Mouse (Mus musculus): ENCODE measurements around the gene Slc11a1.

Slc11a1 gene

DNA sequence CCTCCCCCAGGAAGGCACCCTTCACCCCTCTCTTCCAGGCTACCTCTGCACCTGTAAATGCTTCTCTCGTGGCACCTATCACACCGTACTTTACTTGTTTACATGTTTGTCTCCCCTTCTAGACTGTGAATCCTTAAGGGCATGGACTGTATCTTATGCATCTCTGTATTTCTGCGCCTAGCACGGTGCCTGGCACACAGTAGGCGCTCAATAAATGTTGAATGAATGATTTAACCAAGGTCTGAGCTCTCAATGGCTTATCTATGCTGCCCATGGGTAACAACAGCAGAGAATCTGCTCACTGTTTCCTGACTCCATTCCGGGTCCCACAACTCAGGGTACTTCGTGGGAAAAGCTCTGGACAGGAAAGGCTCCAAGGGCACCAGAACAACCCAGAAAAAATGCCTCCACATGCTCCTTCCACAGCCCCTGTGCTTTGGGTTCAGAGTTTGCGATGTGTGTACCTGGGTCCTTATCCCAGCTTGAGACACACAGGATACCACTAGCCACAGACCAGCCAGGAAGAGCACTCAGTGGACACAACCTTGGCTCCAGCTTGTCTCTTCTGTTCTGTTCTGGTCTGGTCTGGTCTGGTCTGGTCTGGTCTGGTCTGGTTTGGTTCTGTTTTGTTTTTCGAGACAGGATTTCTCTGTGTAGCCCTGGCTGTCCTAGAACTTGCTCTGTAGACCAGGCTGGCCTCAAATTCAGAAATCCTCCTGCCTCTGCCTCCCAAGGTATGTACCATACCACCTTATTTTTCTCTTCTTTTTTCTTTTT, 21.4 kb upstream of the Slc11a1 start:
- no peak for DNase-seq (ENCODE audit: low read depth, low spot score)

DNA sequence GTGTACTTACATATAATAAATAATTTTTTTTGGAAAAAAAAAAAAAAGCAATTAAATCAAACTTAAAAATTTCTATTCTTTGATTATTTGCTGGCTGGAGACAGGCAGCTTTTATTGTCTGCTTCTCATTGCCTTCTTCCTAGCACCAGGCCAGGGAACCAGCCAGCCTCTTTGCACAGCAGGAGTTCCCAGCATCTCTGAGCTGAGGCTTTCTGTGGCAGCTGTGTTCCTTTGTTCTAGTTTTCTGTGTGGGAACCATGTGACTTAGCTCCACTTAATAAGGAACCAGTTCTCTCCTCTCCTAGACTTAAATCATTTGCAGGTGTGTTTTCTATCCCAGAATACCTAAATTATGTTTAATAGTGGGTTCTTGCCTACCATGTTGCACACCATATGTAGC, 17.5 kb upstream of the Slc11a1 start:
- DNase-seq (ENCODE audit: low read depth, low spot score): no peak

- DNase-seq (ENCODE audit: low read depth, low spot score): no peak
These were observed 15.0 kb upstream of the Slc11a1 start for GRCm38 (mm10) chr1:74359952-74360517.

DNA sequence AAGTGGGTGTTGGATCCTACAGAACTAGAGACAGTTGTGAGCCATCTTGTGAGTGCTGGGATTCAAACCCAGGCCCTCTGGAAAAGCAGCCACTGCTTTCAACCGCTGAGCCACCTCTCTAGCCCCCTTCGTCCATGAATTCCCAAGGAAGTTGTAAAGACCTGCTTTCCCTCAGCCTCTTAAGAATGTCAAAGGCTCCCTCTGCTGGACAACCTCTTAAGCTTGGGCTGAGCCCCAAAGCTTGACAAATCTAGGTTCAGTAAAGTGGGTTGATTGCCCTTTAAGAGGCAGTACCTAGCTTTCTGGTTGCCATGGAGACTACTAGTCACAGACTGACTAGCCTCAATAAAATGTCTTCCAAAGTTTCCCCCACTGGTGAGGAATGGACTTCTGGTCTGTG, 13.2 kb upstream of the Slc11a1 start, which contains the start of gene Catip:
Catip (plus strand) TSS at position 297 of the 400 bp plus-strand sequence.
- DNase-seq (ENCODE audit: low read depth, low spot score): peak; percentile 75

DNA sequence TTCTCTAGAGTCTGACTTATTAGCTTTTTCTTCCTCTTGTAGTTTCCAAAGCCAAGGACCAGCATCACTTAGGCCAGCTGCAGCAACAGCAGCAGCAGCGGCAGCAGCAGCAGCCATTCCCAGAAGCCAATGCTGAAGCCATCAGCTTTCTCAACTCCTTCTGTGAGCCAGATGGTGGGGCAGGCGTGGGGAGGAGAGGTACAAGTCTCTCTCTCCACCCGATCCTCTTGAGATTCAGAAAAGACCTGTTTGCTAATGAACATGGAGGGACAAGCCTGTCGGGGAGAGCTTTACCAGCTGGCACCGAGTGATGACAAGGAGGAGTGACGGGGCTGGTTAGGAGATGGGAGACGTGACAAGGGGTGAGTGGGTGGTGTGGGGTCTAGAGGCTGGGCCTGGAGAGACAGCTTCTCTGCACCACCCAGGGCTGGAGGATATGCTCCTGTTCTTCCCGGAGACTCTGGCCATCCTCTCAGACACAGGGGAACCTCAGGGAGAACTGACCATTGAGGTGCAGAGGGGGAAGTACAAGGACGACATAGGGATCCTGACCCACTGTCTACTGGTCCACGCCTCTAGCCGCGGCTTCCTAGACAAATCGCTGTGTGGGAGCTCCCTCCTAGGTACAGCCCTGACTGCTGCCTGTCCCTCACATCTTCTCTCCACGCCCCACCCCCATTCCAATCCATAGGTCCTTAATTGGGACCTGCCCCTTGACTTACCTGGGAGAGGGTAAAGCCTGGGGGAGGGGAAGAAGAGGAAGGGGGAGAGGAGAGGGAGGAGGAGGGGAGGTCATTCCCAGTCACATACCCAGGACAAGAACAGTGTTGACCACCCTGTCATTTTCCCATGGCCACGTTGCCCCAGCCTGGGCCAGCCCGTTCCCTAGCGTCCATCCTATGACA, 12.4 kb upstream of the Slc11a1 start:
- DNase-seq (ENCODE audit: low read depth, low spot score): no peak

DNA sequence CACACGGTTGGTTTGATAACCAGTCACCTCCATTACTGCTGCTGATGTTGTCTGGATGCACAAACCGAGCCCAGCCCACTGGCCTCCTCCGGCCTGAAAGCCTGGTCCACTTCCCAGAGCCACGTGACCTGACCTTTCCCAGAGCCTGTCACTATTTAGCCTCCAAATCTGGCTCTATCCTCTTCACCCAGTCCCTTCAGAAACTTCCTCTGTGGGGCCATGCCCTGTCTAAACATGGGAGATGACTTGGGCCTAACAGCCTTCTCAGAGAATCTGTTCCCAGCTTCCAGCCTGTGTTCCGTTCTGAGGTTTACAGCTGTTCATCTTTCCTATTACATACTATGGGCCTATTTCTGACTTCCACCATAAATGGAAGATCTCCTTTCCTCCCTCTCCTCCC, 11.6 kb upstream of the Slc11a1 start:
- DNase-seq (ENCODE audit: low read depth, low spot score): no peak

DNA sequence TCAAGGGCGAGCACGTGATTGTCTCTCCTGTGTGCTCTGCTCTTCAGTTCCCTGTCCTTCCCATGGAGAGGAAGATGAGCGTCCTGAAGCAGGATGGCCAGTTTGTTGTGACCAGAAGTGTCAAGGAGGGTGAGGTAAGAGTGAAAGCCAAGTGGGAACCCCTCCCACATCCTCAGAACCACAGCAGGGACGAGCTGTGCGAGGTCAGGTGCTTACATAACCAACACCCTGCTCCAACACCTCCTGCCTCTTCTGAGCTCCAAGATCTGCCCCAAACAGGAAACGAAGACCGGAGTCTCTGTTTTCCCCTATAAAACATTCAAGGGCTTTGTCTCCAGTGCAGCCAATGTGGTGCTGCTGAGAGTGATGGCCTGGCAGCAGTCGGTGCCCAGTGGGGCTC, 10.7 kb upstream of the Slc11a1 start:
- DNase-seq (ENCODE audit: low read depth, low spot score): no peak

GRCm38 (mm10) chr1:74367886-74368645, 6.9 kb upstream of the Slc11a1 start:
- DNase-seq (ENCODE audit: low read depth, low spot score): peak; percentile 50

DNA sequence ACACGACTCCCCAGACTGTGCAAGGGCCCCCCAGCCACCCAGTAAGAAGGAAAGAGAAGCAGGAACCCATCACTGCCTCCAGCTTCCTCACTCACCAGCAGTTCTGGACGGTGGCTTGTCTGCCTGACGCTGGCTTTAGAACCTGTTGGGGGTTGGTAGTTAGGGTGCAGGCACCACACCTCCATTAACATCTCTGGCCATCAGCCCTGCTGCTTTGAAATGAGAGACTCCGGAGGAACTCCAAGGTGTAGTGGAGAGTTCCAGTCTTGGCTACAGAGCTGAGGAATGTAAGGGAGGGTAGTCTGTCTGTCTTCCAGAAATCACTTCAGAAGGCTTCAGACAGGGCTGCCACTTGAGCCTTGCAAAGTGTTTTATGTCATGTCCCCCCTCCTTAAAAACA, 5.0 kb upstream of the Slc11a1 start:
- no peak for DNase-seq (ENCODE audit: low read depth, low spot score)

DNA sequence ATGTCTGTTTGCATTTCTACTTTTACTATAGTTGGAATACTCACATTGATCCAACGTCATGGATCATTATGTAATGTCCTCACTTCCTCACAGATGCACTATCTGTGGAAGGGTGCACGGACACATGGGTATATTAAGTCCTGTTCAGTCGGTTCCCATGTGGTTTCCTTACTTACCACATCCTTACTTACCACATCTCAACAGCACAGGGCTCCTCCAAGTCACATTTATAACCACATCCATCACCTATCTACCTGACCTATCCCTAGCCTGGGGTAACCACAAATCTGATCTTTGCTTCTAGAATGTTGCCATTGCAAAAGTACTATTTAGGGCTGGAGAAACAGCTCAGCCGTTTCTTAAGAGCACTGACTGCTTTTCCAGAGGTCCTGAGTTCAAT, 1.6 kb upstream of the Slc11a1 start:
- DNase-seq (ENCODE audit: low read depth, low spot score): no peak

DNA sequence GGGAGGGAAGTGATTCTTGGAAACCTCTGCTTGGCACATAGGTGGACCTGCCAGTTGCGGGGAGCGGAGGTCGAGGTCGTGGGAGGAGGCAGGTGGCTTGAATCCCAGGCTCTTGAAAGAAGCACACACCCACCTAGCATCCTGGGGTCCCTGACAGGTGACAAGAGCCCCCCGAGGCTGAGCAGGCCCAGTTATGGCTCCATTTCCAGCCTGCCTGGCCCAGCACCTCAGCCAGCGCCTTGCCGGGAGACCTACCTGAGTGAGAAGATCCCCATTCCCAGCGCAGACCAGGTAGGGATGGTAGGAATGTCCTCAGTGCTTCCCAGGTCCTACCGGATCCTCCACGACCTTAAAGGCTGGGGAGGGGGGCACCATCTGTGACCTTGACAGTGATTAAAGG, 566 bp downstream of the Slc11a1 start:
- no peak for DNase-seq (ENCODE audit: low read depth, low spot score)

DNA sequence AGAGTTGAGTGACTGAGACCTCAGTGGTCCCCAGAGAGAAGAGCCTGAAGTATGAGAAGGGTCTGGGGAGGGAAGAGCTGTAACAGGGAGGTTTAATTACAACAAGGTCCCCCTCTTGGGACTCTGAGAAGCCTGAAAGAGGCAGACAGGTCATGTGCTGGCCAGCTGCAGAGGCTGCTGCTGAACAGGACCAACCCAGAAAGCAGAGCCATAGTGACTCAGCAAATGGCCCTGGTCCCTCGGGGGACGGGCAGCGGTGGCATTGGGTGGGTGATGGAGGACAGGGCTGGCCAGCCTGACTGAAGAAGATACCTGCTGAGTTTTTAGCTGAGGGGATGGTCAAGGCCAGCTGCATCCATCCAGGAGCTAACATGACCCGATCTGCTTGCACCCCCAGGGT, 1.4 kb downstream of the Slc11a1 start:
- DNase-seq (ENCODE audit: low read depth, low spot score): no peak

GRCm38 (mm10) chr1:74379058-74379504, 4.1 kb downstream of the Slc11a1 start:
- no peak for DNase-seq (ENCODE audit: low read depth, low spot score)

DNA sequence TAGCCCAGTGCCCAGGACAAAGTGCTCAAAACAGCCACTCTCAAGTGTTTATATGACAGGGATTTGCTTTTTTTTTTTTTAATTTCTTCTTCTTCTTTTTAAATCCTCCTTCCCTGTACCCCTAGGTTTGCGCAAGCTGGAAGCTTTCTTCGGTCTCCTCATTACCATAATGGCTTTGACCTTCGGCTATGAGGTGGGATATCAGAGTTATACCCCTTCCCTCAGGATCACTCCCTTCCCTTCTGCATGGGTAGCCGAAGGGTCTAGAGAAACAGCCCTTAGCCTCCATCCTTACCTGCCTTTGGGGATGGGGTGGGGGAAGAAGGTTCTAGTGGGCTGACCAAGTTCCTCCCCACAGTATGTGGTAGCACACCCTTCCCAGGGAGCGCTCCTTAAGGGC, 5.5 kb downstream of the Slc11a1 start:
- no peak for DNase-seq (ENCODE audit: low read depth, low spot score)

DNA sequence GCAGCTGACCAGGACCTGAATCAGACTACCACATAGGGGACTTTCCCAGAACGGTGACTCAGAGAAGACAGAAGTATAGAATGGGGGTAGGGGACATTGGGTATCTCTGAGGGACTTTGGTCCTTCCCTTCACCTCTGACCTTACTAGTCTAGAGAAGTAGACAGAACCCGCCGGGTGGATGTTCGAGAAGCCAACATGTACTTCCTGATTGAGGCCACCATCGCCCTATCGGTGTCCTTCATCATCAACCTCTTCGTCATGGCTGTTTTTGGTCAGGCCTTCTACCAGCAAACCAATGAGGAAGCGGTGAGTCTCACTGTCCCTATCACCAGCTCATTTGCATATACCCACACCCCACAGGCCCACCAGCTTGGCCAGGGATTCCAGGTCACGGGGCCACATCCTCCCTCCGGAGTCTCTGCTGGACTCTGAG, 6.6 kb downstream of the Slc11a1 start:
- no peak for DNase-seq (ENCODE audit: low read depth, low spot score)

DNA sequence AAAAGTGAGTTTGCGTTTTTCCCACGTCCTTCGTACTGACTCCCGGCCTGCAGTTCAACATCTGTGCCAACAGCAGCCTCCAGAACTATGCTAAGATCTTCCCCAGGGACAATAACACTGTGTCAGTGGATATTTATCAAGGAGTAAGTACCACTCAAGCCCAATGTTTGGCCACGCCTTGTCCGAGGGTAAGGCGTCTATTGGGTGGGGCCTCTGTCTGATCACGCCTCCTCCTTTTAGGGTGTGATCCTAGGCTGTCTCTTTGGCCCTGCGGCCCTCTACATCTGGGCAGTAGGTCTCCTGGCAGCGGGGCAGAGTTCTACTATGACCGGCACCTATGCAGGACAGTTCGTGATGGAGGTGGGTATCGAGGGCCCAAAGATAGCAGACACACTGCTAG, 8.4 kb downstream of the Slc11a1 start:
- no peak for DNase-seq (ENCODE audit: low read depth, low spot score)

DNA sequence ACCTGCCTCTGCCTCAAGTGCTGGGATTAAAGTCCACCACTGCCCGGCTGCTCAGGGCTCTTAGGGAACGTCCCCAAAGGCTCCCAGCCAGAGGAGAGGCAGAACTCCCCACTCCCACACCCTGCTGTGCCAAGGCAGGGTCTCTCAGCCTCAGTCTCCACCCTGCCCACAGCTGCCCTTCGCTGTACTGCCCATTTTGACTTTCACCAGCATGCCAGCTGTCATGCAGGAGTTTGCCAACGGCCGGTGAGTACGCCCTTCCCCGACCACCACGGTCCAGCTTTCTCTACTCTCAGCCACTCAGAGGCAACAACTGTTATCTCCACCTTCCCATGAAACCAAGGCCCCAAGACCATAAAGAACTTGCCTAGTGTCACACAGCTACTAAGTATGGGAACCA, 9.5 kb downstream of the Slc11a1 start:
- DNase-seq (ENCODE audit: low read depth, low spot score): no peak

DNA sequence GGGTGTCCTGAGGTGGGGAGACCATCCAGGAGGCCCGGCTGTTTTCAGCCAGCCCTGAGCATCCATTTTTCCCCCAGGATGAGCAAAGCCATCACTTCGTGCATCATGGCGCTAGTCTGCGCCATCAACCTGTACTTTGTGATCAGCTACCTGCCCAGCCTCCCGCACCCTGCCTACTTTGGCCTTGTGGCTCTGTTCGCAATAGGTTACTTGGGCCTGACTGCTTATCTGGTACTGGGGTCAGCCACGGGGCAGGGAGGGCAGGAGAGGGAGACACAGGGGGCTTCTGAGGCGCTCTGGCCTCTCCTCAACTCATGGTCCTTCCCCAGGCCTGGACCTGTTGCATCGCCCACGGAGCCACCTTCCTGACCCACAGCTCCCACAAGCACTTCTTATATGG, 10.1 kb downstream of the Slc11a1 start:
- DNase-seq (ENCODE audit: low read depth, low spot score): no peak

DNA sequence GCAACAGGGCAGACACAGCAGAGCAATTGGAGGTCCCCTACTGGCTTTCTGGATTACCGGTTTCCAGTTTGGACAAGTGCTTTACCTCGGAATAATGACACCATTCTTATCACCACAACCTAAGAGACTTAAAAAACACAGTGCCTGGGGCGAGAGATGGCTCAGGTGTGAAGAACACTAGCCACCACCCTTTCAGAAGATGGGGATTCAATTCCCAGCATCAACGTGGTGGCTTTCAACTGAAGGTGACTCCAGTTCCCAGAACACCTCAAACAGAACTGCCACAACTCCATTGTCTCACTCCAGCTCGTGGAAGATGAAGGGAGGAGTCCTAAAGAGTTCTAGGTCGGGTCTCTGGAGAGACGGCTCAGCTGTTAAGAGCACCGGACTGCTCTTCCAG, 10.5 kb downstream of the Slc11a1 start:
- no peak for DNase-seq (ENCODE audit: low read depth, low spot score)

DNA sequence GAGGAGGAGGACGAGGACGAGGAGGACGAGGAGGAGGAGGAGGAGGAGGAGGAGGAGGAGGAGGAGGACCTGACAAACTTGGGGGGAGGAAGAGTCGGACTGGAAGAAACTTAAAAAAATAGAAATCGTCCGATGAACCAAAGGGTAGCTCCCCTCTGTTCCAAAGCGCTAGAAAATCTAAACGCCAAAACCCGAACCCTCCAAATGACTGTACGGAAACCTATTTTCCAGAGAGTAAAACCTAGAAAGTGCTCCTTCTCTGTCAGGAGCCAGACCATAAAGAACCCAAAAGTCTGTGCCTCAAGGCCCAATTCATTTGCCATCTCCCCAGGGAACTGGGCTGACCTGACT, 11.3 kb downstream of the Slc11a1 start:
- DNase-seq (ENCODE audit: low read depth, low spot score): no peak

- DNase-seq (ENCODE audit: low read depth, low spot score): peak; percentile 96
These were observed 11.9 kb downstream of the Slc11a1 start for GRCm38 (mm10) chr1:74386714-74387385.

Measured in skeletal muscle tissue, adult 2 months (tissue).